Mouse (Mus musculus): ENCODE measurements around the gene Hpgds.

The Hpgds gene

GRCm38 (mm10) chr6:65144621-65145205 lies at the start of gene Hpgds:
Gene Hpgds, minus strand, starts transcription at chr6:65144908.
- DNase-seq (ENCODE audit: low read depth, low spot score): no peak

GRCm38 (mm10) chr6:65164977-65165376 lies 20.3 kb upstream of the Hpgds start:
- DNase-seq (ENCODE audit: low read depth, low spot score): no peak

- DNase-seq (ENCODE audit: low read depth, low spot score): no peak
Observed at GRCm38 (mm10) chr6:65164137-65164536, 19.4 kb upstream of the Hpgds start.

GRCm38 (mm10) chr6:65159381-65159942 lies 14.8 kb upstream of the Hpgds start:
- no peak for DNase-seq (ENCODE audit: low read depth, low spot score)

- DNase-seq (ENCODE audit: low read depth, low spot score): no peak
Observed at GRCm38 (mm10) chr6:65157042-65157441, 12.3 kb upstream of the Hpgds start.

- DNase-seq (ENCODE audit: low read depth, low spot score): no peak
Observed at GRCm38 (mm10) chr6:65153570-65153969, 8.9 kb upstream of the Hpgds start.

- DNase-seq (ENCODE audit: low read depth, low spot score): no peak
Observed at GRCm38 (mm10) chr6:65150703-65151102, 6.0 kb upstream of the Hpgds start.

GRCm38 (mm10) chr6:65146363-65146762 lies 1.7 kb upstream of the Hpgds start:
- no peak for DNase-seq (ENCODE audit: low read depth, low spot score)

GRCm38 (mm10) chr6:65142316-65142715 lies 2.4 kb downstream of the Hpgds start:
- DNase-seq (ENCODE audit: low read depth, low spot score): no peak

- DNase-seq (ENCODE audit: low read depth, low spot score): no peak
Observed at GRCm38 (mm10) chr6:65140750-65141243, 3.9 kb downstream of the Hpgds start.

GRCm38 (mm10) chr6:65140082-65140749 lies 4.5 kb downstream of the Hpgds start:
- no peak for DNase-seq (ENCODE audit: low read depth, low spot score)

- DNase-seq (ENCODE audit: low read depth, low spot score): no peak
Observed at GRCm38 (mm10) chr6:65138243-65138642, 6.5 kb downstream of the Hpgds start.

GRCm38 (mm10) chr6:65137802-65138201 lies 6.9 kb downstream of the Hpgds start:
- DNase-seq (ENCODE audit: low read depth, low spot score): no peak

- DNase-seq (ENCODE audit: low read depth, low spot score): no peak
Observed at GRCm38 (mm10) chr6:65132376-65132775, 12.3 kb downstream of the Hpgds start.

GRCm38 (mm10) chr6:65126074-65126726 lies 18.5 kb downstream of the Hpgds start:
- peak; percentile 30 for DNase-seq (ENCODE audit: low read depth, low spot score)

GRCm38 (mm10) chr6:65117540-65117939 lies 27.2 kb downstream of the Hpgds start:
- DNase-seq (ENCODE audit: low read depth, low spot score): no peak

- DNase-seq (ENCODE audit: low read depth, low spot score): no peak
Observed at GRCm38 (mm10) chr6:65114902-65115301, 29.8 kb downstream of the Hpgds start.

GRCm38 (mm10) chr6:65079139-65079538 lies 65.6 kb downstream of the Hpgds start:
- no peak for DNase-seq (ENCODE audit: low read depth, low spot score)

- DNase-seq (ENCODE audit: low read depth, low spot score): no peak
Observed at GRCm38 (mm10) chr6:65075201-65075600, 69.5 kb downstream of the Hpgds start.

Data from brain, embryonic 18.5 days (tissue).